Mouse (Mus musculus) cerebellum, postnatal 10 days (tissue): ENCODE results near the gene Ripor2.

Experiments used
- DNase-seq, 2 experiments: peaks; one replicate each; pipeline ENCODE4 v3.0.0; 2021; ENCODE audit warnings: mixed read lengths in 2 of 2

Gene Ripor2

GRCm38 (mm10) chr13:24776146-24776844, 194.3 kb downstream of the Ripor2 start:
- peak; percentile 71 to 87 for DNase-seq

DNA sequence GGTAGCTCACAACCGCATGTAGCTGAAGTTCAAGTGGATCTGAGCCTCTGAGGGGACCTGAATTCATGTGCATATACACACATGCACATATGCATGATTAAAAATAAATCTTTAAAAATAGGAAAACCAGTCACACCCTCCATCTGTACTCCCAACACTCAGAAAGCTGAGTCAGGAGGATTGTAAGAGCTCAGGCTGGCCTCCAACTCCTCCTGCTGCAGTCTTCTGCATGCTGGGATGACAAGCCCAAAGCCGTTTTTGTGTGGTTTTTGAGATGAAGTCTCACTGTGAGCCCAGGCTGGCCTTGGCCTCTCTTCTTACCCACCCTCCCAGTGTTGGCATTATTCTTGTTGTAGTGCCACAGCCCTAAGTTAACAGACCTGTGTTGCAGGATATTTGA, 196.0 kb downstream of the Ripor2 start:
- DNase-seq, result no peak

GRCm38 (mm10) chr13:24778706-24779380, 196.9 kb downstream of the Ripor2 start:
- DNase-seq, result no peak

- DNase-seq, result peak in 1 of 2 experiments; percentile 34
Observed at GRCm38 (mm10) chr13:24781916-24782315, 199.9 kb downstream of the Ripor2 start.
